Mouse (Mus musculus) fat pad, adult 2 months (tissue): ENCODE data around the gene Fbxl8.

Source experiments
- DNase-seq: peaks from one replicate; pipeline ENCODE4 v3.0.0-alpha.2; 2011; ENCODE audit warnings: low read depth, low spot score; ENCODE audit errors: extremely low read depth

Gene Fbxl8

GRCm38 (mm10) chr8:105257318-105258114, 6.9 kb upstream of the Fbxl8 start:
- no peak for DNase-seq

DNA sequence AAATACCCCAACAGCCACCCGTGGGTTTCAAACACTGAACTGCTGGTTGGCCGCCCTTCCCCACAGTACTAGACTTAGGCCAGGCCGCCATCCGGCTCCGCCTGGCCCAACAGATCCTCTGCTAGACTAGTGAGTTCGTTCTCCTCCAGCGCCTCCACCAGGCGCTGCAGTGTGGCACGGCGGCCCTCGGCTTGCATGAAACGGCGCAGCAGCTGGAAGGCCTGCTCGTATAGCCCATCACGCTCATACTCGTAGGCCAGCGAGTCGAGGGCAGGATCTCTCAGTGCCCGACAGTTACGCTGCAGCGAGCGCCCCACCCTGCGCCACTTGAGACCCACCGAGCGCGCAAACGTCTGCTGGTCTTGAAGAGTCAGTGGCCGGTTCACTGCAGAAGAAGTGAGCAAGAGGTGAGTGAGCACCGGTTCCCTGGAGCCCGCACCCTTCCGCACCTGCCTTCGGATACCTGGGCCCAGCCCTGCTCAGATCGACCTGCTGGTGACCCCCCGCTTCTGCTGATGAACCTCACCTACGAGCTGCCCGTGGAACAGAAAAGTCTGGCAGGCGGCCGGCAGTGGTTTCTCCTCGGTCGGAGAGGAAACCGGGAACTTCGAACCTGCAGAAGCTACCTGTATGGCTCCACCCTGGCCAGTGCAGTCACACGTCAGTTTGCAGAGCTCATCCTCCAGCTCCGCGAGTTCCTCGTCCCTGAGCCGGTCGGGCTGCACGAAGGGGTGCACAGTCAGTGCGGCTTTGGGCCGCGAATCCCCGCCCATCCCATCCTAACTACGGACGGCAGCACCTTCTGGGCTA, 5.3 kb upstream of the Fbxl8 start:
- DNase-seq, result no peak

DNA sequence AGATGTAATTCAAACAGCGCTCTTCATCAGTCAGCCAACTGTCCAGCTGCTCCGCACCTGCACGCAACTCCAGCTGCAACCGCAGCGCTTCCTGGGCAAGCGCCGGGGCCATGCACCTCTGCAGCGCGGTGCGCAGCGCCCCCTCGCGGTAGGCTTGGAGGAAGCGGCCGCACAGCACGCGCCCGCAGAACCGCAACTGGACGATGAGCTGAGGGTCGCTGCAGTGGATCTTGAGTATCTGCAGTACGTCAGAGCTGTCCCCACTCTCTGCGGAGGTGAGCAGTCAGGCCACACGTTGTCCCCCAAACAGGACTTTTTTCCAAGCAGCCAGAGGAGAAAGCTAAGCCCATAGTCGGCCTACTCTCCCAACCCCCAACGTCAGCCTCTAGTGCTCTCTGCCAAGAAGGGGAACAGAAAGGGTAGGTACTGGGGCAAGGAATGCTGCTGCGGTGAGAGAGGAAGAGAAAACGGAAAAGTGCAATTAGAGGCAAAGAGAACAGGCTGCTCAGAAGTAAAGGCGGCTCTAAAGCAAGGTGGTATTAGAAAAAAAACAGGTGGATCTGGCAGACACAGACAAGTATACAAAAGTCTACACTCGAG, 4.6 kb upstream of the Fbxl8 start:
- DNase-seq, result no peak

- no peak for DNase-seq
Observed at GRCm38 (mm10) chr8:105260371-105261099, 3.9 kb upstream of the Fbxl8 start.

GRCm38 (mm10) chr8:105261326-105261980, 3.0 kb upstream of the Fbxl8 start:
- no peak for DNase-seq

GRCm38 (mm10) chr8:105263244-105263912, 1.1 kb upstream of the Fbxl8 start:
- no peak for DNase-seq

GRCm38 (mm10) chr8:105265128-105265527, 680 bp downstream of the Fbxl8 start:
- DNase-seq, result no peak

- DNase-seq, result no peak
Observed at GRCm38 (mm10) chr8:105266775-105267174, 2.3 kb downstream of the Fbxl8 start.

DNA sequence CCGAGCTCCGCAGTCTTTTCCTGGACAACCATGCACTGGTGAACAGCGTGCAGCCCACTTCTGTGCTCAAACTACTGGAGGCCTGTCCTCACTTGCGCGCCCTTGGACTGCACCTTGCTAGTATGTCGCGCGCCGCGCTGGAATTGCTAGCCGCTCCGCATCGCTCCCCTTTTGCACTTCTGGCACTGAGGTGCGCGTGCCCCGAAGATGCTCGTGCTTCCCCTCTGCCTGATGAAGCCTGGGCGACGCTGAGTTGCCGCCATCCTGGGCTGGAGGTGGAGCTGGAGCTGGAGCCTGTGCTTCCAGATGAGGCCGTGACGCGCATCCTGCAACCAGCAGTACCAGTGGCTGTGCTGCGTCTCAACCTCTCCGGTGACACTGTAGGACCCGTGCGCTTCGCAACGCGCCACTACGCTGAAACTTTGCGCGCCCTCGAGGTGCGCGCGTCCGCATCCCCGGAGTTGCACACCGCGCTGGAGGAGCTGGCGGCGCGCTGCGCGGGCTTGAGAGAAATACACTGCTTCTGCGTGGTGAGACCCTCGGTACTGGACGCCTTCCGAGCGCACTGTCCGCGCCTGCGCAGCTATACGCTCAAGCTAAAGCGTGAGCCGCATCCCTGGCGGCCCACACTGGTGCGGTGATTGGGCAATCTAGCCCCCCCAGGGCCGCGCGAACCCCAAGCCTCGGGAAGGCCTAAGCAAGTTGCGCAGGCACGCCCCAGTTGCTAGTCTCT, 4.1 kb downstream of the Fbxl8 start:
- DNase-seq, result no peak

GRCm38 (mm10) chr8:105269075-105269458, 4.6 kb downstream of the Fbxl8 start:
- no peak for DNase-seq

- no peak for DNase-seq
Observed at GRCm38 (mm10) chr8:105269461-105269947, 5.1 kb downstream of the Fbxl8 start, which contains the start of gene Hsf4. Hsf4 (plus strand) TSS chr8:105269801.

DNA sequence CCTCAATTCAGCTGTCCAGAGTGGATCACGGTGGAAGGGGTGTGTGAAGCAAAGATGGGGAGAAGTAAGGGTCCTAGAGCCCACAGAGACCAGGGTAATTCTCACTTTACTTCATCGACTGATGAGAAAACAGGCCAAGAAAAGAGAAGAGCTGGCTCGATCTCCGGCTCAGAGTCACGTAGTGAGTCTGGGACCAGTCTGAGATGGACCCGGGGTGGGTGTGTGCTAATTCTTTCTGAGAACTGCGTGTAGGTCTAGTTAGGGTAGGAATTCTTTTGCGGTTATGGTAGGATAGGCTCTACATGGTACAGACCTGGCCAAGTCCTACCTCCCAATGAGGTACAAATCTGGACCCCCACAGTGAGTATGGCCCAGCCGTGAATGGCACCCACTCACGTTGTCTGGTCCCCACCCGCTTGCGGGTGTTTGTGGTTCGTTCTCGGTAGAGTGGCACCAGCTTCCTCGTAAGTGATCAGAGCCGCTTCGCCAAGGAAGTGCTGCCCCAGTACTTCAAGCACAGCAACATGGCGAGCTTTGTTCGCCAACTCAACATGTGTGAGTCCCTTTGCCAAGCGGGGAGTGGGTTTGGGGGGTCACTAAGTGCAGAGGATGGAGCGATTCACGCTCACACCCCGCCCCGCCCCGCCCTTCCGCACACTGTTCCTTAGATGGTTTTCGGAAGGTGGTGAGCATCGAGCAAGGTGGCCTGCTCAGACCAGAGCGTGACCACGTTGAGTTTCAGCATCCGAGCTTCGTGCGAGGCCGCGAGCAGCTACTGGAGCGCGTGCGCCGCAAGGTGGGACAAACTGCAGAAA, 5.9 kb downstream of the Fbxl8 start:
- no peak for DNase-seq

GRCm38 (mm10) chr8:105270916-105271186, 6.4 kb downstream of the Fbxl8 start:
- DNase-seq, result no peak

- no peak for DNase-seq
Observed at GRCm38 (mm10) chr8:105275387-105275786, 10.9 kb downstream of the Fbxl8 start.

GRCm38 (mm10) chr8:105275840-105276239, 11.4 kb downstream of the Fbxl8 start, which contains the start of gene Nol3:
Nol3 (plus strand) TSS chr8:105276140.
- no peak for DNase-seq

DNA sequence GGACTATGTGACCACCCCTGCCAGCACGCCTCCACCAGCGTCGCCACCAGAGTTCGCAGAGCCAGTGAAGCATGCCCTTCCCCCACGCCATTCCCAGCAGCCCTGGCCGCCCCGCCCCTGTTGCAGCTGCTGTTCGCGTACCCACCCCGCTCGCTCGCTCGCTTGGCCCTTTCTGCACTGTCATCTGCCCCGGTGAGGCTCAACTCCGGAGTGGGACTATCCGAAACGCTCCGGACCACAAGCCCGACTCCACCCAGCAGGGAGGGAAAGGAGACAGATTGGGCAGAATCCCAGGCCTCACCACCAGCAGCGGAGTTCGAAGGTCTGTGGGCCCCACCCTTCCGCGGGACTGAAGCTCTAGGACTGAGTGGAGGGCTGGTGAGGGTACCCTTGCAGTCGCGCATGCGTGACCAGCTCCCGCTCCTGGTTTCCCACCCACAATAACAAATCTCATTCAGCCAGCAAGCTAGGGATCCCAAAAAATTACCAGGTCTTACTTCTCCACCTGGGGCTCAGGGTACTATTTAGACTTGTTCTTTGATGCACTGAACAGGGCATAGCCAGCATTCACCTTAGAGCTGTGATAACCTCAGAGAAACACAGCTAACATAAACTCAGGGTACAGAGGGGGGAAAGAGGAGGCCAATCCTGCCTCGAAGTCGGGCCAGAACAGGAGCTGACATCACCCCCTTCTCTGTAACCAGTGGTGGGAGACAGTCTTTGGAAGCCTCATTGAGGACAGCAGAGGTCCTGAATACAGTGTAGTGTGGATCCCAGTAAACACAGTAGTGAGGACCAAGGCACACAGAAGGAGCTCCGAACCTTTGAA, 12.1 kb downstream of the Fbxl8 start:
- no peak for DNase-seq

GRCm38 (mm10) chr8:105278911-105279334, 14.5 kb downstream of the Fbxl8 start:
- no peak for DNase-seq

GRCm38 (mm10) chr8:105280567-105280966, 16.1 kb downstream of the Fbxl8 start:
- DNase-seq, result no peak
